Mouse (Mus musculus): ENCODE results near the gene Cdc26.

The Cdc26 gene

GRCm38 (mm10) chr4:62398956-62399355 is 9.5 kb downstream of the Cdc26 start:
- DNase-seq (ENCODE audit: low spot score in 2 of 2) = no peak

- DNase-seq (ENCODE audit: low spot score in 2 of 2) = no peak
Observed at GRCm38 (mm10) chr4:62397616-62398365, 10.7 kb downstream of the Cdc26 start.

GRCm38 (mm10) chr4:62395806-62396205 is 12.6 kb downstream of the Cdc26 start:
- no peak for DNase-seq (ENCODE audit: low spot score in 2 of 2)

GRCm38 (mm10) chr4:62393459-62393858 is 15.0 kb downstream of the Cdc26 start:
- no peak for DNase-seq (ENCODE audit: low spot score in 2 of 2)

DNA sequence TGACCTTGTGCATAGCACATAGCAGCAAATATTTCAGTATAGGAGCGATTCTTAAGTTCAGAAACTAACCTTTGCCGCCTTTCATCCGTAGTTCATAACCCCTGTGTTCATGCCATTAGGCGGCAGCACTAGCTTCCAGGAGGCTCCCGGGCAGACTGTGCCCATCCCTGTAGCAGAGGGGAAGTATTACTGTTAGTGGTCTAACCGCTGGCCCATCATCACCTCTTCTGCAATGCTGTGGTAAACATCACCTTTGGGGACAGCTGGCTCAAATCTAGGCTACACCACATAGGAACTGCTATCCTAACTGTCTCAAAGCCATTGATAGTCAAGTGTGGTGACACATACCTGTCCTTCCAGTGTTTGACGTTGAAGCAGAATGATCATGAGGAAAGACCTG is 16.6 kb downstream of the Cdc26 start:
- no peak for DNase-seq (ENCODE audit: low spot score in 2 of 2)

DNA sequence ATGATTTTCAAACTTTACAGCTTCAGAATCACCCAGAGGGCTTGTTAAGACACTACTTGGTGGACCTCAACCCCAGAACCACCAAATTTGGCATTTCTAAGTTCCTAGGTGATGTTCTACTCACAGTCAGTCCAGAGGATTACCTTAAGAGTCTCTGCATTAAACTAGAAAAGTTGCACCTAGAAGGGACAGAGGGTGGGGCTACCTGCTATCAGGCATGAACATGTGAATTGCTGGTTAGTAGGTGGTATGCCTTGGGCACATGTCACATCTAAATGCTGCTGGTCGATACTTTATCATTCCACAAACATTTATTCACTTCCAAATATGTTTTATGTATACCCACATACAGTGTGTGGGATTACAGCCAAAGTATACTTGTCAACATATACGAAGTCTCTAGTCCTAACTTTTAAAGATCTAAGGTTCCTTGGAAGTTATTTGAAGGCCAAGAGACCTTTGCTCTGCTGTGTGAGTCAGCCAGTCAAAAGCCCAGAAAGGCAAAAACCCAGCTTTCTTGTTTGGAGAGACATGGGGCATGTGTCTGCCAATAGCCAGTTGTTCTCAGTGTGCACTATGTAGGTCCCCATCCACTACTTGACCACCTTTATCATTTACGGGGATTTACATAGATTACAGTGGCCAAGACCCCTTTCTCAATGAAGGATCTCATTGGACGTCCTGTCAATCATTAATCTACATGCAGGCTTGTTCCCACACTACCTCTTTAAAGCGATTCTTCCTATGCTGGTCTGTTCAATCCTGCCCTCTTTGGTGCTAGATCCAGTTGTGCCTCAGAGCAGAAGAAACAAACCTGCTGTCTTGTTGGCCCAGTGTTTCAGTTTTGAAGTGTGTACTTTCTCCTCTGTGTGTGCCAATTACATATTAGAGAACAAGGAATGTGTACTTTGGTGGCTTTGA is 18.6 kb downstream of the Cdc26 start:
- DNase-seq (ENCODE audit: low spot score in 2 of 2) = no peak

DNA sequence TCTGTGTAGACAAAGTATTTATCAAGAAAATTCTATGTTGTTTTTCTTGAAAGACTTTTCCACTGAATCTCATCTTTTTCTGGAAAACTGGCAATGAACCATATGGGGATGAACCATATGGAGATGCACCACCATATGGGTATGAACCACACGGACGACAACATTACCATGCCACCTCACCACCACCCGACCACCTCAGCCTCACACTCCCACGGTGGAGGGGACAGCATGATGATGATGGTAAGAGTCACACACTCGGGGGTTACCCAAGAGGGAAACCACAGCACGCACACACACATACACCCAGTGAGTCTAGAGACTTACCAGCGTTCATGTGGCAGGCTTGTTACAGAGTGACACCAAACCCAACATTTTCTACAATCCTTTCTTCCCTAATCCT is 23.0 kb downstream of the Cdc26 start:
- no peak for DNase-seq (ENCODE audit: low spot score in 2 of 2)

GRCm38 (mm10) chr4:62384159-62384558 is 24.3 kb downstream of the Cdc26 start:
- no peak for DNase-seq (ENCODE audit: low spot score in 2 of 2)

GRCm38 (mm10) chr4:62383752-62384151 is 24.7 kb downstream of the Cdc26 start:
- DNase-seq (ENCODE audit: low spot score in 2 of 2) = no peak

- DNase-seq (ENCODE audit: low spot score in 2 of 2) = no peak
Observed at GRCm38 (mm10) chr4:62383207-62383606, 25.2 kb downstream of the Cdc26 start.

GRCm38 (mm10) chr4:62379724-62380381 is 28.6 kb downstream of the Cdc26 start:
- no peak for DNase-seq (ENCODE audit: low spot score in 2 of 2)

- no peak for DNase-seq (ENCODE audit: low spot score in 2 of 2)
Observed at GRCm38 (mm10) chr4:62376123-62376522, 32.3 kb downstream of the Cdc26 start.

DNA sequence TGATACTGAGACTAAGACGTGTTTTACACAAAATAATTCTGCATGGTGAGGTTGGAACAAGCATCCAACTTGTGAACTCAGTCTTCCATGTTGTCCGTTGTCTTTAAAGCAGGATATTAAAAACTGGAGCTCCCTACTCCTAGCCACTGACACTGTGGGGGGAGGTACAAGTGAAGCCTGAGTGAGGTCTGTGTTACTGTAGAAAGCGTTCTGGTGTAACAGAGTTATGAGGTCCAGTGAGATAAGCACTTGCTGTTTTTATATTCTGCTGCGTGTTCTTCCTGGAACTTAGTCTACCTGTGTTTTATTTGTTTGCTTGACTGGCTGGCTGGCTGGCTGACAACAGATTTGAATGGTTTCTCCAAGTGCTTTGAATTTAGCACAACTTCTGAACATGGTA is 34.1 kb downstream of the Cdc26 start:
- DNase-seq (ENCODE audit: low spot score in 2 of 2) = no peak

- DNase-seq (ENCODE audit: low spot score in 2 of 2) = no peak
Observed at GRCm38 (mm10) chr4:62373668-62374067, 34.8 kb downstream of the Cdc26 start.

- DNase-seq (ENCODE audit: low spot score in 2 of 2) = no peak
Observed at GRCm38 (mm10) chr4:62372818-62373520, 35.5 kb downstream of the Cdc26 start.

DNA sequence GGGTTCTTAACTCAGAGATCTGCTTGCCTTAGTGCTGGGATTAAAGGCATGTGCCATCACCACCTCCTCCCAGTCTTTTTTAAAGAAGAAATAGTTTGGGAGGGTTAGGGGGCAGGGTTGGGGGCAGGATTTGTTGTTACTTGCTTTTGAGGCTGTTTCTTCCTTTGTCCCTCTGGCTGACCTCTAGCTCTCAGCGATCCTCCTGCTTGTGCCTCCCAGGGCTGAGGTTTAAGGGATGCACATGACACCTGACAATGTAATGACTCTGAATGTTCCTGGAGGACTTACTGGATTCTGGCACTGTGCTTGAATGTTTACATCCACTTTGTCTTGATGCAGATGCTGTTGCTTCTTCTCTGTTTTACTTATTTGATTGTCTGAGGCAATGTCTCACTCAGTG is 36.0 kb downstream of the Cdc26 start:
- DNase-seq (ENCODE audit: low spot score in 2 of 2) = no peak

GRCm38 (mm10) chr4:62369091-62369490 is 39.4 kb downstream of the Cdc26 start:
- DNase-seq (ENCODE audit: low spot score in 2 of 2) = no peak

DNA sequence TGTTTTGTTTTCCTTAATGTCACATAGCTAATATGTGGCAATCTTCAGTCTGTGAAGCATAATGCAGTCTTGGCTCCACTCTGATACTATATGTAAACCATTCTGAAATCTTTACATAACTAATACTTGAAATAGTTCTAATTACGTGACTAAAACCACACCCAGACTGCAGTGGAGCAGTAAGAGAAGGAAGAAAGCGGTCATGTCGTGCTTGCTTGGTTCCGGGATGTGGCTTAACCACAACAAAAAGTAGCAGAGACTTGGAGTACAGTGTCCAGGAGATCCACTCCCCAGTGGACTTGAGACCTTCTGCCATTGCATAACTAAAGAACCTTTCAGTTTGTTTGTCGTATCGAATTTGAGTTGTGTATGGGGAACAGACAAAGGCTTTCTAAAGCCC is 40.9 kb downstream of the Cdc26 start:
- no peak for DNase-seq (ENCODE audit: low spot score in 2 of 2)

- DNase-seq (ENCODE audit: low spot score in 2 of 2) = no peak
Observed at GRCm38 (mm10) chr4:62366291-62366690, 42.2 kb downstream of the Cdc26 start.

GRCm38 (mm10) chr4:62364299-62364698 is 44.1 kb downstream of the Cdc26 start:
- DNase-seq (ENCODE audit: low spot score in 2 of 2) = no peak

- no peak for DNase-seq (ENCODE audit: low spot score in 2 of 2)
Observed at GRCm38 (mm10) chr4:62362437-62362836, 46.0 kb downstream of the Cdc26 start.

- no peak for DNase-seq (ENCODE audit: low spot score in 2 of 2)
Observed at GRCm38 (mm10) chr4:62361997-62362396, 46.4 kb downstream of the Cdc26 start.
